Mouse (Mus musculus): ENCODE data around the gene Gng7. TPM values are rescaled to one million over a fixed set of nuclear protein-coding genes. Genes with fewer than 3 reads are reported as not detected.

Gene Gng7
- total and polyA plus RNA-seq, 3 experiments: 0.24 to 0.47 TPM; not detected in 1

- in situ Hi-C loops (cut with MboI; ENCODE audit: low pct_ligation_motif_present, low pct_unique_long_range_greater_than_20kb, low sequenced_read_pairs) (no loop called here), dilution Hi-C loops (cut with MboI; ENCODE audit: extremely low pct_ligation_motif_present, extremely low pct_unique_long_range_greater_than_20kb, low sequenced_read_pairs) (no loop called here)
- H3K9me3 ChIP-seq (replicated peaks; ENCODE audit: low read length): no peaks in the 10 kb centered on the region
- H3K4me2 ChIP-seq (ENCODE audit: insufficient read depth, low read depth, poor library complexity, severe bottlenecking): no peak overlapping the region
- H3K9ac ChIP-seq (ENCODE audit: insufficient read depth, low read depth): no peak overlapping the region
- DNase-seq (ENCODE audit: extremely low read depth): no peak
- H3K27me3 ChIP-seq (replicated peaks): no peaks in the 10 kb centered on the region
- peaks cover 40 to 84% of the 10 kb centered on the region in 2 experiments for H3K36me3 ChIP-seq (replicated peaks in 1 of 2; ENCODE audit: control insufficient read depth in 1 of 2, insufficient read depth in 1 of 2, low read length in 1 of 2)
- H3K27ac ChIP-seq (ENCODE audit: insufficient read depth, low read depth): no peak overlapping the region
- no peak for TF ChIP-seq BHLHE40 (IDR thresholded peaks at IDR 0.05; ENCODE audit: low read depth, low read length)
- no peak for TF ChIP-seq EP300 (IDR thresholded peaks at IDR 0.05; ENCODE audit: low read length)
- H3K4me3 ChIP-seq (replicated peaks in 1 of 3; ENCODE audit: low read depth in 2 of 3, low read length in 2 of 3, poor library complexity in 1 of 3): no peak overlapping the region
- peaks cover 3% of the 10 kb centered on the region; the same call in 1 of the 2 replicates for H3K79me2 ChIP-seq (replicated peaks; ENCODE audit: control insufficient read depth, extremely low read depth, insufficient read depth, poor library complexity, severe bottlenecking)
- H3K4me1 ChIP-seq (ENCODE audit: control insufficient read depth in 1 of 2, insufficient read depth in 2 of 2): peaks cover 6 to 8% of the 10 kb centered on the region in 2 experiments; a peak in 3 of 4 replicates
These were observed 110.0 kb downstream of the Gng7 start for GRCm38 (mm10) chr10:80904709-80905108.

- Histone ChIP-seq H3K79me2 (replicated peaks; ENCODE audit: control insufficient read depth, extremely low read depth, insufficient read depth, poor library complexity, severe bottlenecking) (peaks cover 8% of the 10 kb centered on the region; the same call in 1 of the 2 replicates), H3K9me3 (replicated peaks; ENCODE audit: low read length) (no peaks in the 10 kb centered on the region), H3K4me1 (ENCODE audit: control insufficient read depth in 1 of 2, insufficient read depth in 2 of 2) (peaks cover 5 to 14% of the 10 kb centered on the region in 2 experiments; a peak in 3 of 4 replicates), H3K9ac (ENCODE audit: insufficient read depth, low read depth) (no peak overlapping the region), H3K27ac (ENCODE audit: insufficient read depth, low read depth) (no peak overlapping the region), H3K27me3 (replicated peaks) (no peaks in the 10 kb centered on the region), H3K4me3 (replicated peaks in 1 of 3; ENCODE audit: low read depth in 2 of 3, low read length in 2 of 3, poor library complexity in 1 of 3) (no peak overlapping the region), H3K36me3 (replicated peaks in 1 of 2; ENCODE audit: control insufficient read depth in 1 of 2, insufficient read depth in 1 of 2, low read length in 1 of 2) (peaks cover 37 to 84% of the 10 kb centered on the region in 2 experiments), H3K4me2 (ENCODE audit: insufficient read depth, low read depth, poor library complexity, severe bottlenecking) (no peak overlapping the region)
- dilution Hi-C loops (cut with MboI; ENCODE audit: extremely low pct_ligation_motif_present, extremely low pct_unique_long_range_greater_than_20kb, low sequenced_read_pairs): no loop called here
- in situ Hi-C loops (cut with MboI; ENCODE audit: low pct_ligation_motif_present, low pct_unique_long_range_greater_than_20kb, low sequenced_read_pairs): no loop called here
- no peak for DNase-seq (ENCODE audit: extremely low read depth)
- TF ChIP-seq NRF1 (IDR thresholded peaks at IDR 0.05; ENCODE audit: low read depth, low read length) (no peak), ZNF384 (IDR thresholded peaks at IDR 0.05; ENCODE audit: low read depth, low read length) (no peak), TCF12 (IDR thresholded peaks at IDR 0.05; ENCODE audit: low read depth, low read length) (no peak), MXI1 (IDR thresholded peaks at IDR 0.05; ENCODE audit: low read depth, low read length) (no peak), E2F4 (IDR thresholded peaks at IDR 0.05; ENCODE audit: insufficient replicate concordance, low read depth, low read length) (no peak), USF2 (conservative IDR thresholded peaks at IDR 0.05; ENCODE audit: low read depth, low read length) (no peak), MAX (IDR thresholded peaks at IDR 0.05; ENCODE audit: low read length) (no peak), ZKSCAN1 (IDR thresholded peaks at IDR 0.05; ENCODE audit: borderline replicate concordance, low read depth, low read length) (no peak), EP300 (IDR thresholded peaks at IDR 0.05; ENCODE audit: low read length) (no peak), IRF4 (IDR thresholded peaks at IDR 0.05; ENCODE audit: low read depth, low read length) (no peak), POLR2A (IDR thresholded peaks at IDR 0.05; ENCODE audit: low read depth, low read length) (no peak), TBP (conservative IDR thresholded peaks at IDR 0.05; ENCODE audit: low read depth, low read length) (no peak), ELF1 (IDR thresholded peaks at IDR 0.05; ENCODE audit: low read depth, low read length) (no peak), CHD2 (IDR thresholded peaks at IDR 0.05; ENCODE audit: low read length) (no peak), MEF2A (IDR thresholded peaks at IDR 0.05; ENCODE audit: borderline replicate concordance, low read depth, low read length) (no peak), GABPA (IDR thresholded peaks at IDR 0.05; ENCODE audit: insufficient replicate concordance, low read depth, low read length) (no peak)
These were observed 110.6 kb downstream of the Gng7 start for GRCm38 (mm10) chr10:80904004-80904693.

Measured in CH12.LX (cell line).